Mouse (Mus musculus) liver, embryonic 12.5 days (tissue): ENCODE measurements around the gene Sez6l. TPM values are rescaled to one million over a fixed set of nuclear protein-coding genes. Genes with fewer than 3 reads are reported as not detected.

ENCODE experiments used
- polyA plus RNA-seq: library from polyadenylated mRNA; unstranded; fragments of >200 nt; fragmentation: Nextera tagmentation; extraction: Ambion mirVana; gene quantifications from 2 replicates; pipeline ENCODE4 v1.2.1, GENCODE M21; 2016

Sez6l gene
- polyA plus RNA-seq, 1 experiment from 2014 or later, result 0.06 TPM

Other genes starting within 250 kb of the Sez6l start
- gene Srrd, start 234.1 kb downstream of the Sez6l start, polyA plus RNA-seq, result 23.1 and 26.1 TPM in 2 replicates
- 17.2 and 18.7 TPM in 2 replicates for gene Hps4, start 234.1 kb downstream of the Sez6l start, polyA plus RNA-seq
- 0.35 and 0.41 TPM in 2 replicates for gene Gm6583, start 221.2 kb downstream of the Sez6l start, polyA plus RNA-seq
- gene Asphd2, start 182.3 kb downstream of the Sez6l start, polyA plus RNA-seq, result 0.93 and 1.1 TPM in 2 replicates
- not detected in 2 replicates for gene Gm6588, start 127.8 kb downstream of the Sez6l start, polyA plus RNA-seq